Mouse (Mus musculus) CD4-positive naive resting alpha-beta T cell, adult 76 days (primary cell): Measurements from ENCODE around the gene Mup12. TPM values are rescaled to one million over a fixed set of nuclear protein-coding genes. Genes with fewer than 3 reads are reported as not detected.

ENCODE experiments used
- total RNA-seq: library from RNA; stranded (reverse); gene quantifications from one replicate; pipeline ENCODE4 v1.2.4, GENCODE M21; 2023

Gene Mup12
- not detected for total RNA-seq

GRCm38 (mm10) chr4:60741226-60741625 is at the start of gene Mup12:
TSS of gene Mup12 (minus strand) at chr4:60741326.

Other genes starting within 250 kb of the Mup12 start
- gene Mup1, start 239.4 kb downstream of the Mup12 start, total RNA-seq, result not detected
- gene Mup10, start 159.1 kb downstream of the Mup12 start, total RNA-seq, result not detected
- gene Mup11, start 78.9 kb downstream of the Mup12 start, total RNA-seq, result not detected
- gene Mup22, start 80.1 kb upstream of the Mup12 start, total RNA-seq, result not detected